Mouse (Mus musculus) gastrocnemius, adult 2 months (tissue): ENCODE data around the gene Ppil2. TPM values are rescaled to one million over a fixed set of nuclear protein-coding genes. Genes with fewer than 3 reads are reported as not detected.

ENCODE experiments used
- DNase-seq: peaks from one replicate; pipeline ENCODE4 v3.0.0; 2022
- H3K27ac ChIP-seq: fragments of 200-600 bp; 2 replicates; pipeline ENCODE4 v1.8.1; 2022; ENCODE audit warnings: mild to moderate bottlenecking
- H3K4me3 ChIP-seq: fragments of 200-600 bp; 2 replicates; pipeline ENCODE4 v1.8.1; 2022; ENCODE audit warnings: mild to moderate bottlenecking, moderate library complexity
- CTCF ChIP-seq: fragments of 200-600 bp; IDR thresholded peaks from 2 replicates; pipeline ENCODE4 v1.8.1; 2022; ENCODE audit warnings: antibody characterized with exemption, mild to moderate bottlenecking, moderate library complexity
- intact Hi-C: fragments of 180-260 bp; cut with DNase I; formaldehyde crosslinking; loops from one replicate; pipeline ENCODE4 v1.15.1; 2025
- microRNA-seq: library from miRNA; unstranded; fragments of <30 nt; microRNA quantifications from one replicate; pipeline ENCODE4 v1.2.0, GENCODE M21; 2021
- total RNA-seq, 2 experiments: library from RNA; stranded (reverse); gene quantifications; 2 replicates each; pipeline ENCODE4 v1.2.3; 2021

Gene Ppil2
- total RNA-seq, 2 experiments from 2014 or later, result 27.6 to 31.4 TPM

DNA sequence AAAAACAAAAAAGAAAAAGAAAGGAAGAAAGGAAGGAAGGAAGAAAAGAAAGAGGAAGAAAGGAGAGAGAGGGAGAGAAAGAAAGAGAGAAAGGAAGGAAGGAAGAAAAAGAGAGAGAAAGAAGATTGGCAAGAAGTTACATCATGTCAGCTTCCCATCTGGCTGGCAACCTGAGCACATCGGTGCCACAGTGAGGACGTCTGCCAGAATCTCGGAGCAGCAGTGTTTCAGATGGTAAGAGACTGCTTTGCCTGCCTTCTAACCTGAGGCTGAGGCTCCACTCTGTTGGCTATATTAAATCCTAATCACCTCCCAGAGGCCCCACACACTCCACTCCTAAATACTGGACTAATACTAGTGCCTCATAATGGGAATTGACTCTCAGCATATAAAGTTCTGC, 57.2 kb downstream of the Ppil2 start:
- Histone ChIP-seq H3K27ac (no peak overlapping the region), H3K4me3 (no peak overlapping the region)
- intact Hi-C loops, result no loop called here
- no peak for DNase-seq
- TF ChIP-seq CTCF, result no peak

DNA sequence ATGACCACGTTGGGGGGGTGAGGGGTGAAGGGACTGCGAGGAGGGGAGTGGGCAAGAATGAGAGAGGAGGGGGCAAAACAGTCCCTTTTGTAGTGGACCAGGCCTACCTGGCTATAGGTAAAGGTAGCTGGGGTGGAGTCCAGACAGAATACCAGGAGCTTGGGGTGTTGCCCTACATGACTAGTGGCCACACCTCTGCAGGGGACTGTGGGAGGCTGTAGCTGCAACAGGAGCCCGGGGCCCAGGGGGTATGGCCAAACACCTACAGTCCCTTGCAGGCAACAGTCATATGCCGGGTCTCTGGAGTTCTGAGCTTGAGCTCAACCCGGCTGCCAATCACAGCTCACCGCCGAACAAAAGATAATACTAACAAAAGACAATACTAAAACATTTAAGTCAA, 59.0 kb downstream of the Ppil2 start:
- intact Hi-C loops, result no loop called here
- TF ChIP-seq CTCF, result no peak

DNA sequence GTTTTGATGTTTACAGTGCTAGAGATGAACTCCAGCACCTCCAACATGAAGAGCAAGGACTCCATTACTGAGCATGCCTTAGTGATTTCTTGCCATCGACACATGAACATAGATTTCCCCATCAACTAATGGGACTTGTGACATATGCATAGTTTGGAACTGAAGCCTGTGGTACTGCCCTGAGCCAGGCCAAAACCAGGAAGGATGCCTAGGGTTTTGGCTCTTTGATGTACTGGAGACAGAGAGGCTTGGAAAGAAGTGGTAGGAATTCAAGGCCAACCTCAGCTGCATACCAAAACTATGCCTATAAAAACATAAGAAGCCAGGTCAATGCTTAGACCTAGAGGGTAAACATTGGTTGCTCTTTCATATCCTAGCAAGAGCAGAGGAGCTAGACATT, 61.2 kb downstream of the Ppil2 start:
- TF ChIP-seq CTCF, result no peak
- intact Hi-C loops, result no loop called here
- DNase-seq, result no peak
- H3K4me3 ChIP-seq, result no peak overlapping the region
- no peak overlapping the region for H3K27ac ChIP-seq

More for the DNA sequence above, 59.0 kb downstream of the Ppil2 start:
- Histone ChIP-seq H3K27ac (no peak overlapping the region), H3K4me3 (no peak overlapping the region)
- no peak for DNase-seq

DNA sequence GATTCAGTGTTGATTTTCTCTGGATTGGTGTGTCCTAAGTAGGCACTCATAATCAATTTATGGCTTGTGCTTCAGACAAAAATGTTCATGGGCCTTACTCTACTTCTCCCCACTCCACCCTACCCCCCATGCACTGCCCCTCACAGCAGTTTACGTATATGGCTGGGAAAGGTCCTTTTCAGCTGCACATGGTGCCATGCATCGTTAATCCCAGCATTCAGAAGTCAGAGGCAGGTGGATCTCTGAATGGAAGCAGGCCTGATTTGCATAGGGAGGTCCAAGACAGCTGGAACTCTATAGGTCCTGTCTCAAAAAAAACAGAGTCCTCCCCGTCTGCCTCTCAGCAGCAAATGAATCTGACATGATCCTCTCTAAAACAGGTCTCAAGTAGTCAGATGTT, 65.8 kb downstream of the Ppil2 start:
- Histone ChIP-seq H3K4me3 (no peak overlapping the region), H3K27ac (peak overlapping the region; percentile 83)
- no peak for TF ChIP-seq CTCF
- intact Hi-C loops, result no loop called here
- no peak for DNase-seq

DNA sequence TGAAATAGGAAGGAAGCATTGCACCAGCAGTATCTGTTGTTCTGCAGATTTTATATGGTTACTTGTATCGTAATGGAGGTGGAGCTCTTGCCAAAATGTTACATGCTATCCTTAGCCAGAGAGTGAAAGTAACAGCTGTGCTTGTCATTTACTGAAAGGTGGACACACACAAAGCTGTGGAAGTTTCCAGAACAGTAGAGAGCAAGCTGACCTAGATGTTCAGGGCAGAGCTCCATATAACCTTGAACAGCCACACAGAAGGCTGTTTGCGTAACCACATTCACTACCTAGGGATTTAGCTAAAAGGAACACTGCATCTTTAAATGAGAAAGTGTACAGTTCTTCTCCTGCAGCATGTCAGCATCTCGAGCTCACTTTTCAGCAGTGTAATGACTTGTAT, 66.7 kb downstream of the Ppil2 start:
- no peak for TF ChIP-seq CTCF
- DNase-seq, result no peak

DNA sequence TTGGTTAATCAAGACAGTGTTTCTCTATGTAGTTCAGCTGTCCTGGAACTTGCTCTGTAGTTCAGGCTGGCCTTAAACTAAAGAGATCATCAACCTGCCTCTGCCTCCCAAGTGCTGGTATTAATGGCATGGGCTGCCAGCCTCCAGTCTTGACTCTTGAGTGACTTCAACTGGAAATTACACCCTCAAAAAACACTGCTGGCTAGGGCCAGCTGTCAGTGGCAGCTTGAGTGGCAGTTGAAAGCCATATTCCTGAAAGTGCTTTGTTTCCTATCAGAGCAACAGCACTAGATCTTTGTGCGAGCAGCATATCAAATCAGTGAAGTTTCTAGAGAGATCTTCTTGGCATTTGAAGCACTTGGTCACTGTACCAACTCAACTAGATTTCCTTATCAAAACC, 69.6 kb downstream of the Ppil2 start:
- intact Hi-C loops, result no loop called here
- no peak overlapping the region for H3K4me3 ChIP-seq
- no peak for TF ChIP-seq CTCF
- H3K27ac ChIP-seq, result no peak overlapping the region
- no peak for DNase-seq

More for the DNA sequence above, 66.7 kb downstream of the Ppil2 start:
- H3K4me3 ChIP-seq, result no peak overlapping the region
- intact Hi-C loops, result no loop called here
- peak overlapping the region; percentile 83 for H3K27ac ChIP-seq

DNA sequence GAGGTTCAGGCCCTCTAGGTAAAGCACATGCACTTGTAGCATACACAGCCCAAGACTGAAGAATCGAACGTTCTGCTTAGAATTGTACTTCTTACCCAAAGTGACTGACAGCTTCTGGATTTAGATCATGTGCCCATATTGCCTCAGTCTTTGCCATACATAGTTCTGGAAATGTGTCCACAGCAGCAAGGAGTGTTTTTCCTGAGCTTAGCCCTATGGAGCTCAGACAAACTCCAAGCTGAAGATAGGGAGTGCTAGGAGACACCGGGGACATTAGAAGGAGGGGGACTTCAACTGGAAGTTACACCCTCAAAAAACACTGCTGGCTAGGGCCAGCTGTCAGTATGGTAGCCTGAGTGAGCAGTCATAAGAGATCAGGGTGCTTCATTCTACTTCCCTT, 70.3 kb downstream of the Ppil2 start:
- intact Hi-C loops, result no loop called here
- Histone ChIP-seq H3K27ac (no peak overlapping the region), H3K4me3 (no peak overlapping the region)
- DNase-seq, result no peak
- no peak for TF ChIP-seq CTCF

Small RNAs within 50 kb of the gene (microRNA-seq; reads per million reads assigned to microRNA genes)
- gene Mir130b (17.3 reads per million, percentile 15 among the genes with 10 or more reads in this experiment), gene Mir301b (not detected)

Other genes starting within 250 kb of the Ppil2 start
- not detected for gene Igll1, start 247.3 kb downstream of the Ppil2 start, total RNA-seq
- gene Top3b, start 240.5 kb downstream of the Ppil2 start, total RNA-seq, result 10 to 100 TPM; 19.9 to 22.5 TPM
- gene Vpreb1, start 240.4 kb downstream of the Ppil2 start, total RNA-seq, result under 1 TPM in 1 of 2 experiments, not detected in 1; 0.42 TPM
- 10 to 100 TPM in 1 of 2 experiments, 1 to 10 TPM in 1; 8.6 to 15.3 TPM for gene Ppm1f, start 214.8 kb downstream of the Ppil2 start, total RNA-seq
- gene Mapk1, start 127.9 kb downstream of the Ppil2 start, total RNA-seq, result 100 to 1,000 TPM in 1 of 2 experiments, 10 to 100 TPM in 1; 92.3 to 112 TPM
- gene Ypel1, start 41.6 kb downstream of the Ppil2 start, total RNA-seq, result 1 to 10 TPM in 1 of 2 experiments, under 1 TPM in 1; 0.43 to 1.5 TPM
- not detected for gene 2610318N02Rik, start 13.9 kb upstream of the Ppil2 start, total RNA-seq
- 1 to 10 TPM; 4.3 to 8.0 TPM for gene Sdf2l1, start 21.1 kb upstream of the Ppil2 start, total RNA-seq
- gene Ydjc, start 33.4 kb upstream of the Ppil2 start, total RNA-seq, result under 1 TPM in 1 of 2 experiments, not detected in 1; 0.31 TPM
- under 1 TPM in 1 of 2 experiments, not detected in 1; 0.11 TPM for gene Ccdc116, start 36.0 kb upstream of the Ppil2 start, total RNA-seq
- gene Ube2l3, start 91.4 kb upstream of the Ppil2 start, total RNA-seq, result 100 to 1,000 TPM; 143 to 150 TPM
- gene Rimbp3, start 97.3 kb upstream of the Ppil2 start, total RNA-seq, result under 1 TPM in 1 of 2 experiments, not detected in 1; 0.05 TPM
- gene Hic2, start 122.3 kb upstream of the Ppil2 start, total RNA-seq, result 1 to 10 TPM; 1.1 to 1.8 TPM
- gene Tmem191c, start 164.8 kb upstream of the Ppil2 start, total RNA-seq, result 1 to 10 TPM in 1 of 2 experiments, under 1 TPM in 1; 0.92 to 1.7 TPM
- under 1 TPM; 0.15 to 0.28 TPM for gene Serpind1, start 220.1 kb upstream of the Ppil2 start, total RNA-seq